Mouse (Mus musculus) hematopoietic stem cell, adult 5-6 weeks (primary cell): ENCODE results near the gene Tbc1d15. TPM values are rescaled to one million over a fixed set of nuclear protein-coding genes. Genes with fewer than 3 reads are reported as not detected.

Experiments
- ATAC-seq, 2 experiments: fragments of 125-278 bp in 1 of 2; replicated peaks in 1 of 2; 2 replicates each; pipeline ENCODE4 v1.8.0; 2016 to 2017; ENCODE audit warnings: inconsistent platforms in 2 of 2, mild to moderate bottlenecking in 2 of 2, moderate number of reproducible peaks in 2 of 2, low read depth in 1 of 2, moderate TSS enrichment in 1 of 2; ENCODE audit not compliant: low FRiP score in 2 of 2, poor library complexity in 2 of 2, severe bottlenecking in 2 of 2, insufficient read depth in 1 of 2, low TSS enrichment in 1 of 2
- total RNA-seq: library from RNA; stranded (forward); fragments of 172-1452, 232-1000 nt; gene quantifications from 2 replicates; pipeline ENCODE4 v1.2.3, GENCODE M21; 2017

The Tbc1d15 gene
- total RNA-seq, 1 experiment from 2014 or later, result 43.7 TPM

GRCm38 (mm10) chr10:115252321-115252757 is 1.1 kb upstream of the Tbc1d15 start:
- ATAC-seq, result peak; percentile 65 to 71

DNA sequence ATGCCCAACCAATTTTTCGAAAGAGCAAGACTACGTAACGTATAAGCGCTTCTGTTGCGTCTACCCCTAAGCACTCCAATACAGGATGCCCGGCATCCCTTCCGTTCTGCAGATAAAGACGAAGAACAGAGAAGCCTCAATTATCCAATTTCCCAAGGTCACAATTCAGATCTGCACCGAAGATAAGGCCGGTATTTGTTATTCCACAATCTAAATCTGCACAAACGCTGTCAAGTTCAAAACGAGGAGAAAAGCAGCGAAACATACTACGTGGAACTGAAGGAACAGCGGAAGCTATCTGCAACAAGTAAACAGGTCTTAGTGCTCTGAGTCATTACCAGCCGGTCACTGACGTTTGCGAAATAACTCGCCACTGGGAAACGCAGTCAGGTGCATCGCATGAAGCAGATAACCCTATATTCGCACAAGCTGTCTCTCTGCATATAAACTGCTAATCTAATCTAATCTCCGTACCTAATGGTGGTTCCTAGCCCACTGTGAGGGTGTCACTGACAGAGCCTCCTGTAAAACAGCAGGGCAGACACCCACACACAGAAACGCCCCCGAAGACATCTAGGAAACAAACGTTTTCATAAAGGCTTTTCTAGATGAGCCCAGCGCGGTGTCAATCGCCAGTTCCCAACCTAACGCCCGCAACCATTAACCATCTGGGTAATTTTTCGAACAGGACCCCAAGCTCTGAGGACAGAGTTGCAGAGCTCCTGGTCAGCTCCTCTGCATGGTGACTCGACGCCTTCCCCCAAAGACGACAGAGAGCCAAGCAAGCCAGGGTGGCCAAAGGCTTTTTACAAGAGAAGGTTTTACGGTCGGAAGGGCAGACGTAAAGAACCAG is 806 bp downstream of the Tbc1d15 start:
- ATAC-seq, result 0 out of 4 replicates have a peak, but pooled peaks have one; percentile 9 to 21

- no peak for ATAC-seq
These were observed 3.2 kb downstream of the Tbc1d15 start for GRCm38 (mm10) chr10:115248041-115248440.

DNA sequence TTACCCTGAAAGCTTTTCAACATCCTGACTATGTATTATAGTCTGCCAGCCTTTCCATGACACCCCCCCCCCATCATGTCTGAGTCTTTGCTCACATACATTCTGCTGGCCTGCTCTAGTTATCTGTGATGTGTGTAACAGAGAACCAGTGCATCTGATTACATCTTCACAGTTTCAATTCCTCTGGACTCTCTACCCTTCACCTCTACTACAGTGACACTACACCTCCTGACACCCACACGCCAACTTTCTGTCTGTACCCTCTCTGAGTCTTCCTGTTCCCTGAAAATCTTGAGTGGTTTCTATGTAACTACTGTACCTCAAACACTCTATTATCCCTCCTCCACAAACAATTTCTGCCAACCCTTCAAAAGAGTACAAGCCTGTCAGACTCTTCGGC is 5.8 kb downstream of the Tbc1d15 start:
- no peak for ATAC-seq

- ATAC-seq, result no peak
These were observed 10.1 kb downstream of the Tbc1d15 start for GRCm38 (mm10) chr10:115241082-115241595.

DNA sequence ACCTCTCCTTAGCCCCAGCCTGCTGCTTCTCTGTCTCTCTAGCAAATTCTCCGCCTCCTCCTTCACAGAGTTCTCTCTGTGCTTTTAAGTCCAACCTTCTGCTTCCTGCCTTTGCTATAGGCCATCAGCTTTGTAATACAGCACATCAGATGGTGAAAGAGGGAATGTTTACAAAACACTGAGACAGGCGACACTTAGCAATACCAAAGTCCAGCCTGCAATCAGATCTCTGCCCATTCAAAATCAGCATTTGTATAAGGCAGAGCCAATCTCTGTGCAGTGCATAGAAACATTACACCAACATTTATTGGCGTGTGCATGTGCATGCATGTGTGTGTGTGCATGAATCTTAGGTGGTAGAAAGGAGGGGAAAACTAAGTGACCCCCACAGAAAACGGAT is 13.3 kb downstream of the Tbc1d15 start:
- ATAC-seq, result no peak

DNA sequence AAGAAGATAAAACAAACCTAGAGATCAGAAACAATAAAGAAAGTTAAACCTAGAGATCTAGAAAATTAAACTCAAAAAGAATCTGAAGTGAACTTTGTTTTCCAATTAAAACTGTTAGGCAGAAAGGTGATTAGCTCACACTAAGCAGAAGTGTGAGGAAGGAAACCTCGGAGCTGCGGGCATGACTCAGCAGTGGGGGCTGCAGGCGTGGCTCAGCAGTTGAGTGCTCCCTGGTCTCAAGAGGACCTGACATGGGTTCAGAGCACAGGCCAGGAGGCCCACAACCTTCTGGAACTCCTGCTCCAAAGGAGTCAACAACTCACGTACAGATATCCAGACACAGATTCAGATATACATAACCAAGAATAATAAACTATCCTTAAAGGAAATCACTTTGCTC is 14.5 kb downstream of the Tbc1d15 start:
- ATAC-seq, result peak; percentile 81 to 83

GRCm38 (mm10) chr10:115235501-115235900 is 15.8 kb downstream of the Tbc1d15 start:
- ATAC-seq, result no peak

DNA sequence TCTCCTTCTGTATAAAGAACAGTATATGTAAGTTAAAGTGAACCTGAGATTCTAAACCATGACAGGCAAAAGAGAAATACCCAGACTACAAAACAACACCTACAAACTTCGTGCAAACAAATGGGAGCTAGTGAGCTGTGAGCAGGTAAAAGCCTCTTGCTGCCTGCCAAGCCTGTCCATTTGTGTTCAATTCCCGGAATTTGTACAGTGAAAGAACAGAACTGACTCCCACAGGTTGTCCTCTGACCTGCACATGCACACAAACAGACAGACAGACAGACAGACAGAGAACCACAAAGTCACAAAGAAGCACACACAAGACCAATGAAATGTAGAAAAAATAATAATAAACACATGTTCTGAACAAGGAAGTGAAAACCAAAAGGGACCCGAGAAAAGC is 17.5 kb downstream of the Tbc1d15 start:
- ATAC-seq, result no peak

- ATAC-seq, result no peak
These were observed 18.8 kb downstream of the Tbc1d15 start for GRCm38 (mm10) chr10:115232513-115232912.

DNA sequence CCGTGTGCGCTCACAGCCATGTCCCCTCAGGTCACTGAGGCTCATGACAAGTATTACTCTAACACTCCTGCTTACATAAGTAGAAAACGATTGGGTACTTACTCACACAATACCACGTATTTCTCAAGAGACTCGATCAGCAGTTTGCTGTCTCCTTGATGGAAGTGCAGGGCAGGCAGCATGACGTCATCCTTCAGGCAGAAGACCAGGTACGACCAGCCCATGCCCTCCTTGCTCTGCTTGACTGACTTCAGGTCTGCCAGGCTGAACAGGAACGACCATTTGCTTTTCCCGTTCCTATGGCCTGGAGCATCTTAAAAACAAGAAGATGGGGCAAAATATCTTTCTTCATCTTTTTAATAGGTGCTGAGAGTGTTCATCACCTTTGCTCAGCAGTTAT is 22.2 kb downstream of the Tbc1d15 start:
- ATAC-seq, result no peak

GRCm38 (mm10) chr10:115226586-115226985 is 24.7 kb downstream of the Tbc1d15 start:
- no peak for ATAC-seq

DNA sequence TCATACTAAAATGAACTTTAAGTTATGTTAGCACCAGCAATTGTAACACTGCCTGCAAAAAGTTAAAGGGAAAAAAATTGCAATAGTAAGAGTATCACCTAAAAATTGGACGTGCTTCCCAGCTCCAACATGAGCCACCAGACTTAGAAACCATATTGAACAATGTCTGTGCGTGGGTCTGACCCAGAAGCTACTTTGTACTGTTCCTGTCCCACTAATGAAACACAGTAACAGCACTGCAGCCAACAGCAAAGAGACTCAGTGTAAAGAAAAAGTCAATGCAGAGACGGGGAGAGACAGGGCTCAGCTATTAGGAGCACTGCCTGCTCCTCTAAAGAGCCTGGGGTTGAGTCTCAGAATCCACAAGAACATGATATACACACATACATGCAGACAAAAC is 27.4 kb downstream of the Tbc1d15 start:
- ATAC-seq, result no peak

DNA sequence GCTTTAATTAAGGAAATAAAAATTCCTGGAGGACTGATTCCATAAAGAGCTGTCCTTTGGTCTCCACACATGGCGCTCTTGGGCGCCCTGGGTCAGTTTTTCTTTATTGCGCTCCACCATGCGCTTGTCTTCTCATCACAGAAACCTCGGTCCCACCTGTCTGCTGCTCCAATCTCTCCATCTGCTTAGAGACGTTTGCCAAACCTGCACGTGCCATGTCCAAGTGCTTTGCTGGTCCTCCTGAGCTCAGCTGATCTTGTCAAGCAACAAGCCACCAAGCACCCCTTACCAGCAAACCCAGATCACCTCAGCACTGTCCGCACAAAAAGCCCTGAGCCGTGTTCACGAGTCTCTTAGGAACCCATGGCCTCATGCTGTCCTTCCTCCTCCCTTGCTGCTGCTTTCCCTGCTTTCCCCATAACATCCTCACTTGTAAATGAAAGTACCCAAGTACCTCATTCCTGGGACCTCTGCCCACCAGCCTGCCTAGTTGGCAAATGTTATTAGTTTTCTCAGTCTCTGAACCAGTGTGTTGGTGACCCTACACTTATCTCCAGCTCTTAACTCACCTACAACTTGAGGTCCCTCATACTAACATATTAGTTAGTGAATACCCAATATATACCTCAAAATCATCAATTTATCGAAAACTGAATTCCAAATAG is 38.2 kb downstream of the Tbc1d15 start:
- no peak for ATAC-seq

GRCm38 (mm10) chr10:115205825-115206224 is 45.4 kb downstream of the Tbc1d15 start:
- ATAC-seq, result no peak

GRCm38 (mm10) chr10:115205284-115205683 is 46.0 kb downstream of the Tbc1d15 start:
- ATAC-seq, result no peak

DNA sequence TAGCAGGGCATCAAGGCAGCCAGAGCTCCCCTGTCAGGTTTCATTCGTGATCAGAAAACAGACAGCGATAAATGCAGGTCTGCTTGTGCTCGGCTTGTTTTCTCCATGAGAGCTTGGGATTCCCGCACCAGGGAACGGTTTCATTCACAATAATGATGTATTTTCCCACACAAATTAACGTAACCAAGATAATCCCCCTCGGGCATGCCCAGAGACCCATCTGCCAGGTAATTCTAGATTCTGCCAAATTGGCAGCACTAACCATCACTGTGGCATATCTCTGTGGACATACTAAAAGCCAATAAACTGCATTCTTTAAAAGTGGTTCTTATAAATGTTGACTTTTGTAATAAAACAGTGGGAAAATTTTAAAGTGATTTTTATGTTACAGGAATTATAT is 60.1 kb downstream of the Tbc1d15 start:
- ATAC-seq, result no peak

DNA sequence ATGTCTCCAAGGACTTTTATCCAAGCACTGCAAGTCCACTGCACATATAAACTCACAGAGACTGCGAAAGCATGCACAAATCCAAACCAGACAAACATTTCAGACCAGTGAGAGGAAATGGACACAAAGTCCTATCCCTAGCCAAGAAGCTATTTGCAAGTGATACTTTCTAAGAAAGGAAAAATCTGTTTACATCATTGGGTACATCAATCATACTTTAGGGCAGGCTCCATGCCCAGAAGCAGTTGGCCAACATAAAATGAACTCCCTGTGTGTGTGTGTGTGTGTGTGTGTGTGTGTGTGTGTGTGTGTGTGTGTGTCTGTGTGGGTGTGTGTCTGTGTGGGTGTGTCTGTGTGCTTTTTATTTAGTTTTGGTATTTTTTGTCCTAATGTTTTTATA is 63.9 kb downstream of the Tbc1d15 start:
- no peak for ATAC-seq
